Mouse (Mus musculus): Measurements from ENCODE around the gene Gm20075.

DNA sequence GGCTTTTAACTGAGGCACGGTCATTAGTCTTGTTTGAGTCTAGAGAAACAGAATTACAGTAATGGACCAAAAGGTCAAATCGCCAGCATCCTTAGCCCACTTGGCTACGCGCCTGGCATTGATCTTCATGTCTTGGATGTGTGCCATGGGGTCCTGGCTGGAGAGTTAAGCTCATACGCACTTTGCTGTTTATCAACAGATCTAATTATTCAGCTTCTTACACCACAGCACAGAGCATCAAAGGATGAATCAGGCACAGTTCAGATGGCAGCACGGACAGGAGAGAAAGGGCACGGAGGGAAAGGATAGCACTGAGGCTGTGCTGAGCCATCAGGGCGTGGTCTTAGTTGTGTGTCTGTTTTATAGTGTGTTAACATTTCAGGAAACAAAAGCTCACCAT is 7.6 kb downstream of the Gm20075 start:
- no peak for TF ChIP-seq ELF1 (IDR thresholded peaks at IDR 0.05; ENCODE audit: low read depth, low read length)
- no peak for TF ChIP-seq EP300 (IDR thresholded peaks at IDR 0.05; ENCODE audit: low read length)
- TF ChIP-seq MAZ (IDR thresholded peaks at IDR 0.05; ENCODE audit: low read depth, low read length): no peak
- TF ChIP-seq ZNF384 (IDR thresholded peaks at IDR 0.05; ENCODE audit: low read depth, low read length): no peak
- no peak for TF ChIP-seq POLR2A (IDR thresholded peaks at IDR 0.05; ENCODE audit: low read depth, low read length)
- no peak for TF ChIP-seq CTCF (conservative IDR thresholded peaks at IDR 0.05 in 1 of 2, IDR thresholded peaks at IDR 0.05 in 1 of 2; ENCODE audit: low read depth in 2 of 2, low read length in 2 of 2)
- no peak for TF ChIP-seq MAFK (IDR thresholded peaks at IDR 0.05; ENCODE audit: insufficient replicate concordance, low read length)
- TF ChIP-seq MYC (IDR thresholded peaks at IDR 0.05; ENCODE audit: low read depth, low read length): no peak

All from CH12.LX (cell line).